Mouse (Mus musculus) liver, embryonic 14.5 days (tissue): ENCODE data around the gene Cyp2f2.

Source experiments
- CTCF ChIP-seq: IDR thresholded peaks from 2 replicates; pipeline ENCODE4 v1.5.1; 2016; ENCODE audit warnings: antibody characterized with exemption, low read depth, control low read depth
- EP300 ChIP-seq: IDR thresholded peaks from 2 replicates; pipeline ENCODE4 v1.6.1; 2016; ENCODE audit warnings: antibody characterized with exemption, low read depth

- TF ChIP-seq CTCF (no peak), EP300 (no peak)
These were observed 47.1 kb downstream of the Cyp2f2 start, which contains the start of gene Egln2 for GRCm38 (mm10) chr7:27166614-27167474.
